Mouse (Mus musculus) lung, embryonic 14.5 days (tissue): ENCODE results near the gene Usp29. TPM values are rescaled to one million over a fixed set of nuclear protein-coding genes. Genes with fewer than 3 reads are reported as not detected.

Source experiments
- ATAC-seq: fragments of 200-750 bp; cut with Nextera tagmentation; 2 replicates; pipeline ENCODE4 v1.8.0; 2017; ENCODE audit warnings: mild to moderate bottlenecking, moderate TSS enrichment, moderate library complexity; ENCODE audit not compliant: insufficient read depth
- DNase-seq: peaks from one replicate; pipeline ENCODE4 v3.0.0-alpha.2; 2015
- H3K27ac ChIP-seq: fragments of 300-500 bp; sonication (generic); 2 replicates; pipeline ENCODE4 v1.5.1; 2014; ENCODE audit warnings: low read depth, mild to moderate bottlenecking, moderate library complexity
- H3K27me3 ChIP-seq: fragments of 300-500 bp; sonication (generic); 2 replicates; pipeline ENCODE4 v1.6.1; 2014; ENCODE audit warnings: low read length, control low read depth; ENCODE audit not compliant: insufficient read depth
- H3K36me3 ChIP-seq: fragments of 300-500 bp; sonication (generic); 2 replicates; pipeline ENCODE4 v1.6.1; 2014; ENCODE audit warnings: control low read depth; ENCODE audit not compliant: insufficient read depth
- H3K4me1 ChIP-seq: fragments of 300-500 bp; sonication (generic); 2 replicates; pipeline ENCODE4 v1.6.1; 2014; ENCODE audit warnings: antibody characterized with exemption, control low read depth; ENCODE audit not compliant: insufficient read depth
- H3K4me2 ChIP-seq: fragments of 300-500 bp; sonication (generic); 2 replicates; pipeline ENCODE4 v1.6.1; 2014; ENCODE audit warnings: mild to moderate bottlenecking
- H3K4me3 ChIP-seq: fragments of 300-500 bp; sonication (generic); 2 replicates; pipeline ENCODE4 v1.5.1; 2014; ENCODE audit warnings: low read depth, low read length
- H3K9ac ChIP-seq: fragments of 300-500 bp; sonication (generic); 2 replicates; pipeline ENCODE4 v1.6.1; 2014
- H3K9me3 ChIP-seq: fragments of 300-500 bp; sonication (generic); 2 replicates; pipeline ENCODE4 v1.6.1; 2016; ENCODE audit warnings: low read depth, low read length, control low read depth
- CTCF ChIP-seq: IDR thresholded peaks from 2 replicates; pipeline ENCODE4 v1.5.1; 2016; ENCODE audit warnings: antibody characterized with exemption, low read depth
- WGBS: fragments of 180-500 bp; shearing (Covaris S2); extraction: QIAGEN DNeasy Blood & Tissue Kit; methylation state at CpG from one replicate; pipeline ENCODE4 v1.1.7; 2014; 5-methylcytosine and 5-hydroxymethylcytosine counted together
- polyA plus RNA-seq: library from polyadenylated mRNA; unstranded; fragments of >200 nt; fragmentation: Nextera tagmentation; extraction: Ambion mirVana; gene quantifications from 2 replicates; pipeline ENCODE4 v1.2.1, GENCODE M21; 2014

Gene Usp29
- polyA plus RNA-seq, 1 experiment from 2014 or later: 6.2 TPM

DNA sequence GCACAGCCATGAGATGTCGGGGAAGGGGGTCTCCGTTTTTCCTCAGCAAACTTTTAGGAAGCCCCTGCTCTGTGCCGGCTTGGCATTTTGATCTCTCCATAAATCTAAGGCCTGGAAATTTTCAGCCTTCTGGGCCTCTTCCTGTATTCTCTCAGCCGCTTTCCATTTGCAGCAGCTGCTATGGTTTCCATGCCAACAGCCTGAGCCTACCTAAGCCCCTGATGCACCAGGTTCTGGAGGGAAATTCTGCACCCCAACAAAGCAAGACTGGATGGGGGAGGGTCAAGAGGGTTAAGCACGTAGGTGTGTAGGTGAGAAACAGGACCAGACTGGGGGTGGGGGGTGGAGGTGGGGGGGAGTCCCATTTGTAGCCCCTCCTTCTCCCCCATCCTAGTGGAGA, 105.0 kb downstream of the Usp29 start:
- DNase-seq: peak; percentile 64
- no peak overlapping the region for H3K4me3 ChIP-seq
- WGBS: 12% methylated on average over 5 of the region's 5 CpGs
- peaks cover 4% of the 10 kb centered on the region; the same call in 1 of the 2 replicates for H3K4me1 ChIP-seq
- H3K27me3 ChIP-seq: no peaks in the 10 kb centered on the region
- TF ChIP-seq CTCF: no peak
- H3K27ac ChIP-seq: peak overlapping the region; percentile 81
- ATAC-seq: peak; percentile 75
- H3K36me3 ChIP-seq: no peaks in the 10 kb centered on the region
- H3K9me3 ChIP-seq: no peaks in the 10 kb centered on the region
- H3K9ac ChIP-seq: no peak overlapping the region
- no peak overlapping the region for H3K4me2 ChIP-seq

DNA sequence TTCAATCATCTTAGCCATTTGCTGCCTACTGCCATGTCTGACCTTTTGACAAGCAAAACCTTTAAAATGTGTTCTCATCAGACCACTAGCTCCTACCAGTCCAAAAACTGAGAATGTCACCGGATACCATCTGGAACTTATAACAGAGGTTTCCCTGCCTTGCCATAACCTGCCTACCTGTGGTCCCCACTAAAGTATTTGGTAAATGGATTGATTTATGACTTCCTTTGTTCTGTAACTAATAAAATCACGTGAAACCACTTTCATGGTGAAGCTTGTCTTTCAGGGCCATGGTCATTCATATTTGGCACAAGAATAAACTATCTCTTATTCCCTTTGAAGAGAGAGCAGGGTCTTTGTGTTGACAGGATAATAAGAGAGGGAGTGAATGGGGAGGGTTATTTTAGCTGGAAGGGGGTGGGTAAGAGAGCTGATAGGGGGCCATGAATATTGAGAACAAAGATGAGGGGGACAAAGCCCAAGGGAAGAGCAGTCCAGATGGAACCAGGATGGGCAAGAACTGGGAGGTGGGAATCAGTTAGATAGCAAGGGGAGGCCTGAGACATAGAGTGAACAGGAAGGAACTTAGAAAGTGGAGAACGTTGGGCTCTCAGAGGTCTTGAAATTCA, 107.0 kb downstream of the Usp29 start:
- peaks cover 4% of the 10 kb centered on the region; the same call in 1 of the 2 replicates for H3K4me1 ChIP-seq
- DNase-seq (no peak), ATAC-seq (no peak)
- H3K36me3 ChIP-seq: no peaks in the 10 kb centered on the region
- H3K9ac ChIP-seq: no peak overlapping the region
- H3K4me3 ChIP-seq: no peak overlapping the region
- H3K27me3 ChIP-seq: no peaks in the 10 kb centered on the region
- no peak overlapping the region for H3K27ac ChIP-seq
- H3K9me3 ChIP-seq: no peaks in the 10 kb centered on the region
- WGBS: 56% methylated on average over 3 of the region's 3 CpGs
- H3K4me2 ChIP-seq: no peak overlapping the region
- no peak for TF ChIP-seq CTCF

DNA sequence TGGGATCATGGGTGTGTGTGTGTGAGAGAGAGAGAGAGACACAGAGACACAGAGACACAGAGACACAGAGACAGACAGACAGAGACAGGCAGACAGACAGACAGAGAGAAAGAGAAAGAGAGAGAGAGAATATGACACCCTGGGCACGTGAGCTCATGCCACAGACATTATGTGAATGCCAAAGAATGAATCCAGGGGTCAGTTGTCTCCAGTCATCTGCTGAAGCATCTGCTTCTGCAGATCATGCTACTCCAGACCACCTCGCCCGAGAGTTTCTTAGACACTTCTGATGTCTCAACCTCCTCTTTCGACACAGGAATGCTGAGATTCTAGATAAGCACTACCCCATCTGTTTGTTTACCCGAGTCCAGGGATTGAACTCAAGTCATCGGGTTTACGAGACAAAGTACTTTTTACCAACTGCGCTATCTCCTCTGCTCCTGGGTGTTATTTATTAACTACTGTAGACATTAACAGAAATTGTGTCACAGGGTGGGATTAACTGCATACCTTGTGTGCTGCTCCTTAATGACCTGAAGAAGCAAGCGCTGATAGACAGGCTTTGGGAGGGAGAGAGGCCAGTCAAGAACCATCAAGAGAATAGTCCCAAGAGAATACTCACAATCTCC, 107.7 kb downstream of the Usp29 start:
- H3K36me3 ChIP-seq: no peaks in the 10 kb centered on the region
- H3K4me2 ChIP-seq: no peak overlapping the region
- peaks cover 4% of the 10 kb centered on the region; the same call in 1 of the 2 replicates for H3K4me1 ChIP-seq
- H3K27ac ChIP-seq: no peak overlapping the region
- DNase-seq (no peak), ATAC-seq (no peak)
- no peak for TF ChIP-seq CTCF
- H3K9me3 ChIP-seq: no peaks in the 10 kb centered on the region
- no peaks in the 10 kb centered on the region for H3K27me3 ChIP-seq
- no peak overlapping the region for H3K9ac ChIP-seq
- 23% methylated on average over 9 of the region's 9 CpGs for WGBS
- H3K4me3 ChIP-seq: no peak overlapping the region

DNA sequence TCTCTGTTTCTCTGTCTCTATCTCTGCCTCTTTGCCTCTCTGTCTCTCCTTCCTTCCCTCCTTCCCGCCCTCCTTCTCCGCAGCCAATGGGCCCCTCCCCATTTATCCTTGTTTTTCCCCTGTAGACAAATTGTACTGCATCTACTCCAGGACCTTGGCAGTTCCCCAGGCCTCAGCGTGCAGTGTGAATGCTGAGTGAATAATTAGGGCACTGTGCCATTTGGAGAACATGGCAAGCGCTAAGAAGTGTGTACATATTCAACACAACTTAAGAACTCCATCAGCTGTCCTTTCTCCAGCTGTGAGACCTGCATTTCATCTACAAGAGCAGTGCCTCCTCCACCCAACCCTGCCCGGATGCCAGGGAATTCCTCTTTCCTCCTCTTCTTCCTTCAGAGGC, 110.5 kb downstream of the Usp29 start:
- no peak overlapping the region for H3K4me3 ChIP-seq
- ATAC-seq (peak; percentile 35; the same call in 1 of the 2 replicates), DNase-seq (peak; percentile 67)
- H3K27ac ChIP-seq: no peak overlapping the region
- no peak overlapping the region for H3K4me2 ChIP-seq
- WGBS: 51% methylated on average over 5 of the region's 5 CpGs
- peaks cover 4% of the 10 kb centered on the region; the same call in 1 of the 2 replicates for H3K4me1 ChIP-seq
- H3K27me3 ChIP-seq: no peaks in the 10 kb centered on the region
- H3K9me3 ChIP-seq: no peaks in the 10 kb centered on the region
- no peak overlapping the region for H3K9ac ChIP-seq
- no peaks in the 10 kb centered on the region for H3K36me3 ChIP-seq
- TF ChIP-seq CTCF: no peak

DNA sequence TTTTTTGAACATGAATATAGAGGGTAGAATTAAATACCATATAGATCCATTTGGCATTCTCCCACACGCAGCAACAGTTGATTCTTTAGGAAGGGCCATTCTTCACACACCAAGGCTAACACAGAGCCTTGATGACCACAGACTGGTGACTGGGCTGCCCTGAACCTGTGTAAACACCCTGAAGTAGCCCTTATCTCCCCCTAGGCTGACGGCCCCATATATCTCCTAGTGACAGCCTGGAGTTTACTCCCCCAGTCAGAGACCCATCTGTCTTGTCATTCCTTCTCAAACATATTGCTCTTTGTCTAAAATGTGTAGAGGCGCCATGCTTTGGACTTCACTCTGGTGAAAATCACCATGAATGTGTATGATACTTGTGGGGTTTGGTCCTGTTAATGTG, 119.1 kb downstream of the Usp29 start:
- Histone ChIP-seq H3K36me3 (no peaks in the 10 kb centered on the region), H3K4me1 (peaks cover 8% of the 10 kb centered on the region), H3K4me3 (no peak overlapping the region), H3K9me3 (no peaks in the 10 kb centered on the region), H3K27me3 (no peaks in the 10 kb centered on the region), H3K27ac (no peak overlapping the region), H3K4me2 (no peak overlapping the region), H3K9ac (no peak overlapping the region)
- no peak for ATAC-seq
- DNase-seq: no peak
- no peak for TF ChIP-seq CTCF
- 35% methylated on average over 3 of the region's 3 CpGs for WGBS

DNA sequence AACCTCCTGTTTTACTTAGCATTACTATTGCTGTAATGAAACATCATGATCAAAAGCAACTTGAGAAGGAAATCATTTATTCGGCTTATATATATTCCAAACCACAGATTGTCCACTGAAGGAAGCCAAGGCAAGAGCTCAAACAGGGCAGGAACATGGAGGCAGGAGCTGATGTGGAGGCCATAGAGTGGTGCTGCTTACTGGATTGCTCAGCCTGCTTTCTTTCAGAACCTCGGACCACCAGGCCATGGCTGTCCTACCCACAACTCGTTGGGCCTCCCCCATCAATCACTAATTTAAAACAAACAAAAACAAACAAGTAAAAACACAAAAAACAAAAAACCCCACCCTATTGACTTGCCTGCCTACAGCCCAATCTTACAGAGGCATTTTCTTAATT, 119.9 kb downstream of the Usp29 start:
- H3K4me3 ChIP-seq: no peak overlapping the region
- H3K9me3 ChIP-seq: no peaks in the 10 kb centered on the region
- H3K4me1 ChIP-seq: peaks cover 8% of the 10 kb centered on the region
- no peak overlapping the region for H3K4me2 ChIP-seq
- no peak overlapping the region for H3K9ac ChIP-seq
- ATAC-seq (no peak), DNase-seq (no peak)
- WGBS: 41% methylated on average over 3 of the region's 3 CpGs
- no peaks in the 10 kb centered on the region for H3K27me3 ChIP-seq
- no peak for TF ChIP-seq CTCF
- H3K27ac ChIP-seq: no peak overlapping the region
- H3K36me3 ChIP-seq: no peaks in the 10 kb centered on the region

DNA sequence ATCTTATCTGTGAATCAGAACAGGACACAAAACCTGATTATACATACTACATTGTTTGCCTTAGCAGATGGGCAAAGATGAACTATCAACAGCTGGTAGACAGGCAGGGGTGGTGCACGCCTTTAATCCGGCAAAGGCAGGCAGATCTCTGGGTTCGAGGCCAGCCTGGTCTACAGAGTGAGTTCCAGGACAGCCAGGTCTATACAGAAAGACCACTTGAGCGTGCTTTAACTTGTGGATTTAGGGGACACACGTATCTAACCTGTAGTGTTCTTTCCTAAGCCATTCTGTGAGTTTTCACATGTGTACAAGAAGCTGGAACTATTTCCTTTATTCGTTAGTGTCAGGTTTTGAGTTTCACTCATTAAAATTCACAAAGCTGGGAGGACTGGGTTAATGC, 120.9 kb downstream of the Usp29 start:
- TF ChIP-seq CTCF: no peak
- Histone ChIP-seq H3K9me3 (no peaks in the 10 kb centered on the region), H3K9ac (no peak overlapping the region), H3K4me1 (peaks cover 8% of the 10 kb centered on the region), H3K27ac (no peak overlapping the region), H3K4me2 (no peak overlapping the region), H3K4me3 (no peak overlapping the region), H3K36me3 (no peaks in the 10 kb centered on the region), H3K27me3 (no peaks in the 10 kb centered on the region)
- ATAC-seq: no peak
- no peak for DNase-seq
- WGBS: 61% methylated on average over 6 of the region's 6 CpGs
